Mouse (Mus musculus): ENCODE results near the gene Tldc1. TPM values are rescaled to one million over a fixed set of nuclear protein-coding genes. Genes with fewer than 3 reads are reported as not detected.

Tldc1 gene
- total RNA-seq (2021), result 10 to 100 TPM; 14.5 to 15.3 TPM
- long read RNA-seq, experiment 1, transcript Tldc1-201 (8 exons, 3,085 nt), result major isoform, 13 of 17 reads
- long read RNA-seq, experiment 1, partial matches to known transcripts, result 1 of 17 reads
- long read RNA-seq, experiment 1, other reads (novel, unspliced or antisense), result 3 of 17 reads
- long read RNA-seq, experiment 2, transcript Tldc1-201 (8 exons, 3,085 nt), result major isoform, 10 of 11 reads
- long read RNA-seq, experiment 2, partial matches to known transcripts, result 0 of 11 reads
- long read RNA-seq, experiment 2, other reads (novel, unspliced or antisense), result 1 of 11 reads

- peak; percentile 99 to 100 for DNase-seq (ENCODE audit: low spot score in 2 of 2)
Measured at GRCm38 (mm10) chr8:119778263-119778662, at the start of gene Tldc1. Gene Tldc1, minus strand, starts transcription at chr8:119778416.

- DNase-seq (ENCODE audit: low spot score in 2 of 2), result no peak
Measured at GRCm38 (mm10) chr8:119827721-119828153, 49.5 kb upstream of the Tldc1 start.

GRCm38 (mm10) chr8:119826982-119827381 is 48.8 kb upstream of the Tldc1 start:
- no peak for DNase-seq (ENCODE audit: low spot score in 2 of 2)

GRCm38 (mm10) chr8:119825950-119826730 is 47.9 kb upstream of the Tldc1 start:
- DNase-seq (ENCODE audit: low spot score in 2 of 2), result no peak

- DNase-seq (ENCODE audit: low spot score in 2 of 2), result peak in 1 of 2 experiments; percentile 65
Measured at GRCm38 (mm10) chr8:119824809-119825273, 46.6 kb upstream of the Tldc1 start.

GRCm38 (mm10) chr8:119824100-119824499 is 45.9 kb upstream of the Tldc1 start:
- no peak for DNase-seq (ENCODE audit: low spot score in 2 of 2)

GRCm38 (mm10) chr8:119823278-119823677 is 45.1 kb upstream of the Tldc1 start:
- no peak for DNase-seq (ENCODE audit: low spot score in 2 of 2)

- DNase-seq (ENCODE audit: low spot score in 2 of 2), result no peak
Measured at GRCm38 (mm10) chr8:119821691-119822090, 43.5 kb upstream of the Tldc1 start.

- no peak for DNase-seq (ENCODE audit: low spot score in 2 of 2)
Measured at GRCm38 (mm10) chr8:119819976-119820375, 41.8 kb upstream of the Tldc1 start.

- no peak for DNase-seq (ENCODE audit: low spot score in 2 of 2)
Measured at GRCm38 (mm10) chr8:119819316-119819715, 41.1 kb upstream of the Tldc1 start.

GRCm38 (mm10) chr8:119817446-119817845 is 39.2 kb upstream of the Tldc1 start:
- no peak for DNase-seq (ENCODE audit: low spot score in 2 of 2)

- no peak for DNase-seq (ENCODE audit: low spot score in 2 of 2)
Measured at GRCm38 (mm10) chr8:119816219-119816618, 38.0 kb upstream of the Tldc1 start.

- DNase-seq (ENCODE audit: low spot score in 2 of 2), result no peak
Measured at GRCm38 (mm10) chr8:119812650-119813431, 34.6 kb upstream of the Tldc1 start.

GRCm38 (mm10) chr8:119811925-119812324 is 33.7 kb upstream of the Tldc1 start:
- DNase-seq (ENCODE audit: low spot score in 2 of 2), result no peak

- DNase-seq (ENCODE audit: low spot score in 2 of 2), result no peak
Measured at GRCm38 (mm10) chr8:119810953-119811499, 32.8 kb upstream of the Tldc1 start.

GRCm38 (mm10) chr8:119810127-119810868 is 32.1 kb upstream of the Tldc1 start:
- DNase-seq (ENCODE audit: low spot score in 2 of 2), result peak in 1 of 2 experiments; percentile 50

- DNase-seq (ENCODE audit: low spot score in 2 of 2), result no peak
Measured at GRCm38 (mm10) chr8:119809620-119810019, 31.4 kb upstream of the Tldc1 start.

GRCm38 (mm10) chr8:119807687-119808086 is 29.5 kb upstream of the Tldc1 start:
- no peak for DNase-seq (ENCODE audit: low spot score in 2 of 2)

- DNase-seq (ENCODE audit: low spot score in 2 of 2), result peak; percentile 63 to 82
Measured at GRCm38 (mm10) chr8:119806422-119807263, 28.4 kb upstream of the Tldc1 start.
